Mouse (Mus musculus): Measurements from ENCODE around the gene Mfsd4b1. TPM values are rescaled to one million over a fixed set of nuclear protein-coding genes. Genes with fewer than 3 reads are reported as not detected.
A peak's percentile ranks its signal among the peaks of the same experiment; 100 is the strongest.

The Mfsd4b1 gene
- polyA plus RNA-seq, 1 experiment from 2014 or later, result 0.70 TPM

DNA sequence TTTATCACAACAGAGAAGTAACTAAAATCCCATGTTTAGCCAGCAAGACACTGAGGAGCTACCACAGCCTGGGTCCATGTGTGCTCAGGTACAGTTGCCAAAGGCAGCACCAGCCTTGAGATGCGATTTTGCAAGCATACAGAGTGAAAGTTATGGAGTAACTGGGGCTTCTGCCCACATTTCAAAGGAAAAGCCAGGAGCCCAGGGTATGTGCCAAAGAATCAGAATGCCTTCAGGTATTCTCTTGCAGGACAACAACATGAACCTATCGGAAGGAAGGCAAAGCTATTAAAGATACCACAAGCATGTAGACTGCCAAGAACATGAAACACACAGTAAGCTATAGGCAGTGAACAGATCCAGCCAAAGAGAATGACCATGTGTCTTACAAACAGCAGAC lies 24.3 kb downstream of the Mfsd4b1 start:
- 91% methylated on average over 2 of the region's 2 CpGs for WGBS
- Histone ChIP-seq H3K27me3 (replicated peaks) (no peaks in the 10 kb centered on the region), H3K9ac (replicated peaks) (no peak overlapping the region), H3K4me1 (0 out of 2 replicates have a peak, but pooled peaks cover 2% of the 10 kb centered on the region), H3K4me2 (no peak overlapping the region), H3K27ac (replicated peaks) (no peak overlapping the region), H3K4me3 (replicated peaks) (no peak overlapping the region), H3K36me3 (no peaks in the 10 kb centered on the region), H3K9me3 (replicated peaks) (no peaks in the 10 kb centered on the region)
- ATAC-seq (ENCODE audit: low FRiP score), result no peak

DNA sequence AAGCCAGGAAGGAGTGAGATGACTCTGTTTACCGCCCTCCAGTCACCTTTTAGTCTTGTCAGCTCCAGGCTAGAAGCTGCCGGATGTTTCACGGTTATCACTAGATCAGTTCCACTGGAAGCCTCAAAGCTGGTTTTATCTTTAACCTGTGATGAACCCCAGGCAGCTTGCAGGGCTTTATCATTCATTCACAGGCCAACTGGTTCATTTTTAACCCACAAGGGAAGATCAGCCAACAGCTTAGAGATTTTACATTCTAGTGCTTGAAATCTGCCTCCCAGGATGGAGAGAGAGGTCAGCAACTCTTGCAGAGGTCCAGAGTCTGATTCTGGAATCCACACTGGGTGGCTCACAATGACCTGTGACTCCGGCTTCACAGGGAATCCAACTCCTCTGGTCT lies 33.9 kb downstream of the Mfsd4b1 start:
- H3K27ac ChIP-seq (replicated peaks), result no peak overlapping the region
- WGBS, result 87% methylated on average over 4 of the region's 4 CpGs
- H3K27me3 ChIP-seq (replicated peaks), result no peaks in the 10 kb centered on the region
- H3K9me3 ChIP-seq (replicated peaks), result 0 out of 2 replicates have a peak, but pooled peaks cover 7% of the 10 kb centered on the region
- H3K4me2 ChIP-seq, result no peak overlapping the region
- no peaks in the 10 kb centered on the region for H3K36me3 ChIP-seq
- ATAC-seq (ENCODE audit: low FRiP score), result no peak
- H3K4me3 ChIP-seq (replicated peaks), result no peak overlapping the region
- no peak overlapping the region for H3K9ac ChIP-seq (replicated peaks)
- no peaks in the 10 kb centered on the region for H3K4me1 ChIP-seq

DNA sequence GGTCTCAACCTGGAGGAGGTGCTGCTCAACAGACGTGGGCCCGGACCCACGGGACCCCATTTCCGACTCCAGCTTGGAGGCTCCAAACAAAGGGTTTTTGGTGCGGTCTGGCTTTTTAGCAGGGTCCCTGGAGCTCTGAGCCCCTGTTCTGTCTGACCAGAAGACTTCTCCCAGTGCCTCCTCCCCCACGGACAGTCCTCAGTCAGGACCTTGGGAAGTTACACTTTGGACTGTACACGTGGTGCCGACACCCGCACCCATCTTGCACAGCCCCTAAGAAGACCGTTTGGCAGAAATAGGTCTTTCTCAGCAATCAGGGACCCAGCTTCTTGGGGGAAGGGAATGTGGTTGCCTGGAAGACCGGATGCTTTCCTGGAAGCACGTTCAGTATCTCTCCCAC lies 38.6 kb downstream of the Mfsd4b1 start, which contains the start of gene Mfsd4b5:
TSS of gene Mfsd4b5 (minus strand) at position 181 of the 400 bp plus-strand sequence.
- no peak within 1 kb of the TSS for H3K9ac ChIP-seq (replicated peaks)
- H3K4me2 ChIP-seq, result no peak within 1 kb of the TSS
- WGBS, result 96% methylated on average over 12 of the region's 12 CpGs
- H3K36me3 ChIP-seq, result no peaks in the 10 kb centered on the region
- no peak within 1 kb of the TSS for H3K4me3 ChIP-seq (replicated peaks)
- H3K4me1 ChIP-seq, result no peaks in the 10 kb centered on the region
- H3K9me3 ChIP-seq (replicated peaks), result no peaks in the 10 kb centered on the region
- H3K27ac ChIP-seq (replicated peaks), result no peak within 1 kb of the TSS
- no peaks in the 10 kb centered on the region for H3K27me3 ChIP-seq (replicated peaks)
- ATAC-seq (ENCODE audit: low FRiP score), result no peak; the same call in 1 of the 2 replicates

GRCm38 (mm10) chr10:39982604-39983003 lies 42.5 kb downstream of the Mfsd4b1 start:
- H3K36me3 ChIP-seq, result no peaks in the 10 kb centered on the region
- H3K9ac ChIP-seq (replicated peaks), result no peak overlapping the region
- H3K27me3 ChIP-seq (replicated peaks), result no peaks in the 10 kb centered on the region
- H3K4me2 ChIP-seq, result no peak overlapping the region
- peaks cover 7% of the 10 kb centered on the region; the same call in 1 of the 2 replicates for H3K9me3 ChIP-seq (replicated peaks)
- H3K4me1 ChIP-seq, result no peaks in the 10 kb centered on the region
- no peak overlapping the region for H3K27ac ChIP-seq (replicated peaks)
- 50% methylated on average over 5 of the region's 5 CpGs for WGBS
- no peak overlapping the region for H3K4me3 ChIP-seq (replicated peaks)
- ATAC-seq (ENCODE audit: low FRiP score), result no peak

DNA sequence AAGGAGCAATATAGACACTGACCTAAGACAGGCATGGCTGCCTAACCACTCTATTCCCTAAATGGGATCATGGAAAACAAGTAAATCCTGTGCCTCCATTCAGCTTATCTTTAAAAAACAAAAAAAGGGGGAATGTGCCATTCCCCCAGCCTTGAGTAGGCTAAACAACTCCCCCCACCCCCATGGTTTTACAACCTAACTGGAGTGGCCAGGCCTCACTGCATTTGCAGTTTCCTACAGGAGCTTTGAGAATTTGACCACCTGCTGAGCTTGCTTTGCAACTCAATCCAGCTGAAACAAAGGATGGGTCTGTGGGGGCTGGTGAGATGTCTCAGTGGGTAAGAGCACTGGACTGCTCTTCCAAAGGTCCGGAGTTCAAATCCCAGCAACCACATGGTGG lies 46.8 kb downstream of the Mfsd4b1 start:
- no peak overlapping the region for H3K27ac ChIP-seq (replicated peaks)
- no peaks in the 10 kb centered on the region for H3K4me1 ChIP-seq
- no peaks in the 10 kb centered on the region for H3K36me3 ChIP-seq
- H3K4me3 ChIP-seq (replicated peaks), result no peak overlapping the region
- no peak for ATAC-seq (ENCODE audit: low FRiP score)
- no peak overlapping the region for H3K4me2 ChIP-seq
- H3K9ac ChIP-seq (replicated peaks), result no peak overlapping the region
- peaks cover 7% of the 10 kb centered on the region; the same call in 1 of the 2 replicates for H3K9me3 ChIP-seq (replicated peaks)
- 95% methylated on average over 1 of the region's 1 CpGs for WGBS
- H3K27me3 ChIP-seq (replicated peaks), result no peaks in the 10 kb centered on the region

DNA sequence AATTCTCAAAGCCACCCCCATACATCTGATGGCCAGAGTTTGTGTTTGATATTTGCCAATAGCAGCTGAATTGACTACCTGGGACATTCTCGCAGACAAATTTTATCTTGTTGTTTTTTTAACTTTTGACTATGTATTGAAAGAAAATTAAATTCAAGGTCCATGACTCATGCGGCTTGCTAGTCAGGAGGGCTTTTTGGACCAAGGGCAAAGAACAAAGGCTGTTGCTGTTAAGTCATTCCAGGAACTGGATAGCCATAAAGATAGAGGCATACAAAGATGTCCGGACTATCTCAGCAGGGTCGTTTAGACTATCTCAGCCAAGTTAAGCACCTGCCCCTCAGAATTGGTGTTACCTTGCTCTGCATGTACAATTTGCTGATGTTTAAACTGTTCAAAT lies 47.7 kb downstream of the Mfsd4b1 start:
- H3K36me3 ChIP-seq, result no peaks in the 10 kb centered on the region
- H3K9me3 ChIP-seq (replicated peaks), result peaks cover 7% of the 10 kb centered on the region; the same call in 1 of the 2 replicates
- no peak for ATAC-seq (ENCODE audit: low FRiP score)
- H3K4me1 ChIP-seq, result no peaks in the 10 kb centered on the region
- no peak overlapping the region for H3K27ac ChIP-seq (replicated peaks)
- WGBS, result 97% methylated on average over 4 of the region's 4 CpGs
- H3K4me3 ChIP-seq (replicated peaks), result no peak overlapping the region
- H3K9ac ChIP-seq (replicated peaks), result no peak overlapping the region
- H3K27me3 ChIP-seq (replicated peaks), result no peaks in the 10 kb centered on the region
- H3K4me2 ChIP-seq, result no peak overlapping the region

- WGBS, result 49% methylated on average over 2 of the region's 2 CpGs
These were observed 49.3 kb downstream of the Mfsd4b1 start for GRCm38 (mm10) chr10:39975771-39976170.

DNA sequence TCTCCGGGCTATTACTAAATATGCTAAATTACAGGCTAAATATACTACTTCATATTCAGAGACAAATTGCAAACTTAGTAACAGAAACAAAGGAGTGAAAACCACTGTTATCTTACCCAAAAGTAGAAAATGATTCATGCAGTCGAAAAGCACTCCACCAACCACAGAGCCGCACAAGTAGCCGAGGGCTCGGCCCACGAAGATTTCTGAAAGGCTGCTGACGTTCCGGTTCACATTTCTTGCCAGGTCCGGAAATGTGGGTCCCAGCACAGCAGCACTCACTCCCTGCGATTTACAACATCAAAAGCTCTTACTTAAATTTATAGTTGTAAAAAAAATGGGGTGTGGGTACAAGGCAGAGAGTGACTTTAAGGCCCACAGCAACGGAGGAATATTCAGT lies 50.1 kb downstream of the Mfsd4b1 start:
- no peaks in the 10 kb centered on the region for H3K36me3 ChIP-seq
- H3K9ac ChIP-seq (replicated peaks), result no peak overlapping the region
- no peaks in the 10 kb centered on the region for H3K4me1 ChIP-seq
- 72% methylated on average over 11 of the region's 11 CpGs for WGBS
- H3K4me2 ChIP-seq, result no peak overlapping the region
- no peak for ATAC-seq (ENCODE audit: low FRiP score)
- H3K9me3 ChIP-seq (replicated peaks), result peaks cover 7% of the 10 kb centered on the region; the same call in 1 of the 2 replicates
- no peak overlapping the region for H3K27ac ChIP-seq (replicated peaks)
- no peak overlapping the region for H3K4me3 ChIP-seq (replicated peaks)
- no peaks in the 10 kb centered on the region for H3K27me3 ChIP-seq (replicated peaks)

More at GRCm38 (mm10) chr10:39975771-39976170, 49.3 kb downstream of the Mfsd4b1 start:
- H3K9ac ChIP-seq (replicated peaks), result no peak overlapping the region
- no peaks in the 10 kb centered on the region for H3K36me3 ChIP-seq
- H3K4me2 ChIP-seq, result no peak overlapping the region
- H3K27ac ChIP-seq (replicated peaks), result no peak overlapping the region
- no peak overlapping the region for H3K4me3 ChIP-seq (replicated peaks)
- H3K4me1 ChIP-seq, result no peaks in the 10 kb centered on the region
- no peaks in the 10 kb centered on the region for H3K27me3 ChIP-seq (replicated peaks)
- peaks cover 7% of the 10 kb centered on the region; the same call in 1 of the 2 replicates for H3K9me3 ChIP-seq (replicated peaks)
- no peak for ATAC-seq (ENCODE audit: low FRiP score)

- Histone ChIP-seq H3K9ac (replicated peaks) (no peak overlapping the region), H3K4me2 (no peak overlapping the region), H3K27ac (replicated peaks) (no peak overlapping the region), H3K36me3 (no peaks in the 10 kb centered on the region), H3K4me1 (no peaks in the 10 kb centered on the region), H3K9me3 (replicated peaks) (no peaks in the 10 kb centered on the region), H3K4me3 (replicated peaks) (no peak overlapping the region), H3K27me3 (replicated peaks) (no peaks in the 10 kb centered on the region)
- 85% methylated on average over 3 of the region's 3 CpGs for WGBS
- no peak for ATAC-seq (ENCODE audit: low FRiP score)
These were observed 57.6 kb downstream of the Mfsd4b1 start for GRCm38 (mm10) chr10:39967512-39967911.

DNA sequence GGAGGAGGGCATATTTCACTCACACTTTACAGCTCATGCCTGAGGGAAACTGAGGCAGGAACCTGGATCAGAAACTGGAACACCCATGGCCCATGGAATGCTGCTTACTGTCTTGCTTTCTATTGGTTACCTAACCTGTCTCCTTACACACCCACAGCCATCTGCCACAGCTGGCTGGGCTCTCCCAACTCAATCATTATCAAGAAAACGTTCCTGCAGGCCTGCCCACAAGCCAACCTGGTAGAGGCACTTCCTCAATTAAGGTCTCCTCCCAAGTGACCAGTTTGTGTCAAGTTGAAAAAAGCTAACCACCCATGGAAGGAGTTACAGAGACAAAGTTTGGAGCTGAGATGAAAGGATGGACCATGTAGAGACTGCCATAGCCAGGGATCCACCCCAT lies 63.2 kb downstream of the Mfsd4b1 start:
- no peaks in the 10 kb centered on the region; the same call in 1 of the 2 replicates for H3K27me3 ChIP-seq (replicated peaks)
- H3K9ac ChIP-seq (replicated peaks), result no peak overlapping the region
- H3K4me3 ChIP-seq (replicated peaks), result no peak overlapping the region
- no peaks in the 10 kb centered on the region for H3K9me3 ChIP-seq (replicated peaks)
- no peak overlapping the region for H3K27ac ChIP-seq (replicated peaks)
- H3K36me3 ChIP-seq, result no peaks in the 10 kb centered on the region
- no peak overlapping the region for H3K4me2 ChIP-seq
- no peak for ATAC-seq (ENCODE audit: low FRiP score)
- WGBS, result 51% methylated on average over 1 of the region's 1 CpGs
- peaks cover 11% of the 10 kb centered on the region for H3K4me1 ChIP-seq

- 49% methylated on average over 11 of the region's 11 CpGs for WGBS
- peak; percentile 51 for ATAC-seq (ENCODE audit: low FRiP score)
- Histone ChIP-seq H3K27ac (replicated peaks) (no peak overlapping the region), H3K4me3 (replicated peaks) (peak overlapping the region; percentile 50), H3K36me3 (no peaks in the 10 kb centered on the region), H3K9me3 (replicated peaks) (no peaks in the 10 kb centered on the region), H3K9ac (replicated peaks) (no peak overlapping the region), H3K27me3 (replicated peaks) (no peaks in the 10 kb centered on the region; the same call in 1 of the 2 replicates), H3K4me2 (peak overlapping the region; percentile 96), H3K4me1 (peaks cover 11% of the 10 kb centered on the region)
These were observed 64.6 kb downstream of the Mfsd4b1 start for GRCm38 (mm10) chr10:39960441-39960822.

GRCm38 (mm10) chr10:39959761-39960440 lies 65.2 kb downstream of the Mfsd4b1 start, which contains the start of gene Mfsd4b3:
Gene Mfsd4b3 (minus strand): TSS chr10:39960153.
- peak within 1 kb of the TSS; percentile 50 for H3K4me3 ChIP-seq (replicated peaks)
- 0 out of 2 replicates have a peak within 1 kb of the TSS, but pooled peaks have one; percentile 6 for H3K27ac ChIP-seq (replicated peaks)
- peak; percentile 99 for ATAC-seq (ENCODE audit: low FRiP score)
- H3K9ac ChIP-seq (replicated peaks), result peak within 1 kb of the TSS; percentile 47
- no peaks in the 10 kb centered on the region for H3K36me3 ChIP-seq
- under 1% methylated on average over 38 of the region's 38 CpGs for WGBS
- H3K4me1 ChIP-seq, result peaks cover 11% of the 10 kb centered on the region
- no peaks in the 10 kb centered on the region for H3K9me3 ChIP-seq (replicated peaks)
- H3K27me3 ChIP-seq (replicated peaks), result no peaks in the 10 kb centered on the region; the same call in 1 of the 2 replicates
- peak within 1 kb of the TSS; percentile 96 for H3K4me2 ChIP-seq

Measured in neural tube, embryonic 15.5 days (tissue).